Mouse (Mus musculus) spleen, adult 10 weeks (tissue): ENCODE results near the gene Hoxb6. TPM values are rescaled to one million over a fixed set of nuclear protein-coding genes. Genes with fewer than 3 reads are reported as not detected.

Experiments used
- polyA plus RNA-seq: library from polyadenylated mRNA; stranded (reverse); fragments of 350-450 nt; fragmentation: Illumina TruSeq; extraction: RNeasy Lipid Tissue Mini Kit (QIAGEN cat#74804); gene quantifications from one replicate; pipeline ENCODE4 v1.2.3, GENCODE M21; 2015; ENCODE audit warnings: low replicate concordance; ENCODE audit not compliant: insufficient read depth

Hoxb6 gene
- polyA plus RNA-seq, result 0.43 TPM

DNA sequence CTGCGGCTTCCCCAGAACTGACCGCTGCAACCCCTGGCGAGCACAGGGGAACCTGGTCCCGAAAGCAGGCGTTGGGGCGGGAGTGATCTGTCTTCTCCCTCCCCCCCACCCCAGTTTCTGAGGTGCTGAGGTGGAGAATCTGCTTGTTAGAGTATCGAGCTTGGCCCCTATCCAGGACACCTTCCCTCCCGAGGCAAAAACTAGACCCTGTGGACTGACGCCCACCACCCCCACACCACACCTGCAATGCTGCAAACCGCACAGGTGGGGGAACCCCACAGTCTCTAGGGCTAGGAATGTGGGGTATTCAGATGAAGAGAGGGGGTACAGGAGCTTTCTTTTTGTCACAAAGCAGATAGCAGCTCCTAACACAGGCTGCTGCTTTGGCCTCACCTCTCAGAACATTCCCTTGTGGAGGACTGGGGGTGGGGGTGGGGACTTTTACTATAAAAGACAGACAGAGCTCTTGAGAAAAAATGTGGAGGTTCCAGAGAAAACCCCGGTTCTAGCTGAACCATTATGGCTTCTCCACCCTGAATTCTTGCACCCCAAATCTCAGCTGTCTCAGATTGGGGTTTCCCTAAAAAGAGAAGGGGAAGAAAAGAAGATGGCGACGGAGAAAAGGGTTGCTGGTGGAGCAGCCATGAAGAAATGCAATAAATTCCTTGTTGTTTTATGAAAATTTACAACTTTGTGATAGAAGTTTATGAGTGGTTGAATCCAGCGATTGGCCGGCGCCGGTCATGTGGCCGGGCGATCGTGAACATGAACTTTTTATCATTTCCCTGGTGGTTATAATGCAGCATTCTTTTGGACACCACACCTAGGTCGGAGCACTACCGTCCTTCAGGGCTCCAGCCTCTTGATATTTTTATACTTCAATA is at the start of gene Hoxb6:
TSS of gene Hoxb6 (plus strand) at position 796 of the 884 bp plus-strand sequence.

DNA sequence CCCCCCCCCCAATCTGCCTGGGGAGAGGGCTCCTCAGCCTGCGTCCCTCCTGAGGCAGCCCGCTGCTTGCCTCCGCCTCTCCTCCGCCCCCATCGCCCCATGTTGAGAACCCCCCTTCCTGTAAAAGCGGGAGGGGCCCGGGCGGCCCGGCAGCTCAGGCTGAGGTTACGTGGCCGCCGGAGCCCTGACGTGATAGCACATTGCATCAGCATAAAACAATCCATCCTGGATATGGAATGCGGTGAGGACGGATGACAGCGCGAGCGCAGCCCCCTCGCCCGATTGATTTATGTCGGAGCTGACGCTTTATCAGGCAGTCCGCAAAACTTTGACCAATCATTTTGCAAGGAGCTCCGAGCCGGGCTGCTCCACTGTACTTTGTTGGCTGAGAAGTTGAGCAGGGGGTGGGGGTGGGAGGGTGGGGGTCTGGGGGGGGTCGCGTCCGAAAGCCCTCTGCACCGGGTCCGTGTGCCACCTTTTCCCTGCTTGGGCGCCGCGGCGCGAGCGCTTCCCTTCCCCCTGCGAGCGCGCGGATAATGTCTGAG is 21.2 kb upstream of the Hoxb6 start, which contains the start of gene Hoxb9:
TSS of gene Hoxb9 (plus strand) at position 462 of the 545 bp plus-strand sequence.

DNA sequence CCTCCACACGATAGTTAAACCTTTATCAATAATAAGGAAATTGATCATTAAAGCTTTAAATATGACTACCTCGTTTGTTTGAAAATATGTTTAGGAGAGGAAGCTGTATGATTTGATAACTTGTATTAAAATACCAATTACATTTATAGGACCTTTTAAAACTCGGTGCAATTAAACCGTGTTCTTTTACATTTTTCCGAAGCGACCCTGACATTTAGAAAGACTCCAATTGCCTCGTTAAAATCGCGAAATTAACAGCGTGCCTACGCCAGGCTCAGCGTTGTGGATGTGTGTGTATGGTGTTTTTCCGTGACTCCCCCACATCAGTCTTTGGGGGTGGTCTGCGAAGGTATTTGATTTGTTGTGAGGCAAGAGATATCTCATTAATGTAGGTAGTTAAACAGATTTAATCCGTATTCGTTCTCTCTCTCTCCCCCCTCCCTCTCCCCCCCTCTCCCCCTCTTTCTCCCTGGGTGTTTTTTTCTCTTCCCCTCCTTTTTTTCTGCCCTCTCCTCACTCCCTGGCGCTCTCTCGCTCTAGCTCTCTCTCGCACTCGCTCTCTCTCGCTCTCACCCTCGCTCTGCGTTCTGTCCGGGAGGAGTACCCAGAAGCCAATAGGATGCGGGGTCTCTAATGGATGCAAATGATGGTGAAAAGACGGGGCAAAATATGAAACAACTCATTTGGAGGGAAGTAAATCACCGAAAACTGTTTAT is 10.3 kb upstream of the Hoxb6 start, which contains the start of gene Hoxb8:
TSS of gene Hoxb8 (plus strand) at position 51 of the 716 bp plus-strand sequence.

DNA sequence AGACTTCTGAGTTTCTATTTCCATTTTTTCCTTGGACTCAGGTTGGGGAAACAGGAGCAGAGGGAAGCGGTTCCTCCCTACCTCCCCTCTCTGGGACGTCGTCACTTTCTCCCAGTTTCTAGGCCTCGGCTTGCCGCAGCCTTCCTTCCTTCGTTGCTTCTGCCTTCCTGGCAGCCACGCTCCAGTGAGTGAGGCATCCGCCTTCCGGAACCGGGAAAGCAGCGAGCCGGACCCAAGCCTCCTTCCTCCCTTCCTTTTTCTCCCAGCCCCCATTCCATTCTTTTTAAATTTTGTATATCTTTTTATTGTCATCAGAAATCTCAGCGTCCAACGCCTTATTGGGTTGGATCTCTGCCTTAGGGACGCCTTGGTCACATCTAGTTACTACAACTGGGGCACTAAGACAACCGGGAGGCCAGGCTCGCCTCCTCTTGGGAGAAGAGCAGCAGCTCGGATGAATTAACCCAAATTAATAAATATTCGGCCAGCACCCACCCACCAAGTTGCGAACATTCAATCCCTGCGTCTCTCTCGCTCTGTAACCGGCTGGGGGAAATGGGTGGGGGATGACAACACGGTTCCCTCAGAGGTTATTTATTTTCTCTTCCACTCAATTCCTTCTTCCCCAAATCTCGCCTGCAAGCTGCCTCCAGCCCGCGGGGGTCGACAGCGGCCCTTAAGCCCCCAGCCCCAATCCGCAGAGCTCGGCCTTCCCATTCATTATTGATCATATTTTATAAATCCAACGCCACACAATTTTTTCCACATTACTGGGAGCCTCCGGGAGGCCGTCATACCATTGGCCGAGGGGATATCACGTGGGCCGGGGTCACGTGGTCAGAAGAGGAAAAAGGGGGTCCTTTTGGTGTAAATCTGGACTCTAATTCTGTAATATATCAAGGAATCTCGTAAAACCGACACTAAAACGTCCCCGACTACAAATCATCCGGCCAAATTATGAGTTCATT is 6.2 kb upstream of the Hoxb6 start, which contains the start of gene Hoxb7:
TSS of gene Hoxb7 (plus strand) at position 853 of the 968 bp plus-strand sequence.

DNA sequence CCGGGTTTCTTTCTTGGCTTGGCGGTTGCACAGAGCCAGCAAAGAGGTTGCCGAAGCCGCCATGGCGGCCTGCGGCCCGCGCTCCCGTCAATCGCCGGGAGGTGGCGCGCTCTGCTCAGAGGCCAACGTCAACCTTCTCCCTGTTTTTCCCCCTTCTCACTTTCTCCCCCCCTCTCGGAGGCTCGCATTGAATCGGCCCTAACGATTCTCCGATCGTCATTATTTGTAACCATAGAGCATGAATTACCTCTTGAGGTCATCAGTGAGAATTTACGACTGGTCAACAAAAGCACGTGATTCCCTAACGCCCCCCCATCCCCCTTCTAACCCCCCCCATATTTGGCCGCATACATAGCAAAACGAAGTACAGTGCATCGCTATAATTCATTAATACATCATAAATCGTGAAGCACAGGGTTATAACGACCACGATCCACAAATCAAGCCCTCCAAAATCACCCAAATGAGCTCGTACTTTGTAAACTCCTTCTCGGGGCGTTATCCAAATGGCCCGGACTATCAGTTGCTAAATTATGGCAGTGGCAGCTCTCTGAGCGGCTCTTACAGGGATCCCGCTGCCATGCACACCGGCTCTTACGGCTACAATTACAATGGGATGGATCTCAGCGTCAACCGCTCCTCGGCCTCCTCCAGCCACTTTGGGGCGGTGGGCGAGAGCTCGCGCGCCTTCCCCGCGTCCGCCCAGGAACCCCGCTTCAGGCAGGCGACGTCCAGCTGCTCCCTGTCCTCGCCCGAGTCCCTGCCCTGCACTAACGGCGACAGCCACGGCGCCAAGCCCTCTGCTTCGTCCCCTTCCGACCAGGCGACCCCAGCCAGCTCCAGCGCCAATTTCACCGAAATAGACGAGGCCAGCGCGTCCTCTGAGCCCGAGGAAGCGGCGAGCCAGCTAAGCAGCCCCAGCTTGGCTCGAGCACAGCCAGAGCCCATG is 11.1 kb downstream of the Hoxb6 start, which contains the start of gene Hoxb5:
TSS of gene Hoxb5 (plus strand) at position 186 of the 949 bp plus-strand sequence.

DNA sequence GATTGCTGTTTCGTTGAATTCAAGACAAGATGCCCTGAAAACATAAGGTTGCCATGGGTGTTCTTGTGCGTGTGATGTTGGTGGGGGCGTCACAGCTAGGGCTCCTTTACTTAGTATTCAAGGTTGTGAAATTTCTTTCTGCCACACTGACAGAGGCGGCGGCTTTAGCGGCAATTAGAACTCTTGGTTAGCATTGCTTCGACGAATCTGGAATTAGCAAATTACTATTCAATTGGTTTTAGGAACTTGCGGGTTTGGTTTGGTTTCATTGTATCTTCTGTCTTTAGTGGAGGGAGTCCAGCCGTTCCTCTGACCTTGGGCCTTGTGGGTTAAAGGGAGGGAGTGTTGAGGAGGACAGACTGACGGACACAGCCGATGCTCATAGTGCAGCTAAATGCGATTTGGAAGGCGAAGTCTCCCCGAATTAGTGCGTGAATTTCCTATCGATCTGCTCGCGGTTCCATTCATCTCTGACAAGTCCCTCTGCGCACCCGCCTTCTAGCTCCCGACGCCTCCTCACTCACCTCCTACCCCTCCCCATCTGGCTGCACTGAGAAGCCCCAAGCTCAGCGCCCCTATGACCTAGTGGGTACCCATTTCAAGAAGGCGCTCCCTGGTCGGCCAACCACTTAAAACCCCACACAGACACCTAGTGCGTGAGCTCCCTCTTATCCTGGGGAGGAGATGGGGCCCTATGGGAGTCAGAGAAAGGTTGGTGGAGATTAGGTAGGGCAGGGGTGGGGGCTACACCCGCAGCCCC is 25.5 kb downstream of the Hoxb6 start, which contains the start of gene Hoxb4:
TSS of gene Hoxb4 (plus strand) at position 660 of the 760 bp plus-strand sequence.

DNA sequence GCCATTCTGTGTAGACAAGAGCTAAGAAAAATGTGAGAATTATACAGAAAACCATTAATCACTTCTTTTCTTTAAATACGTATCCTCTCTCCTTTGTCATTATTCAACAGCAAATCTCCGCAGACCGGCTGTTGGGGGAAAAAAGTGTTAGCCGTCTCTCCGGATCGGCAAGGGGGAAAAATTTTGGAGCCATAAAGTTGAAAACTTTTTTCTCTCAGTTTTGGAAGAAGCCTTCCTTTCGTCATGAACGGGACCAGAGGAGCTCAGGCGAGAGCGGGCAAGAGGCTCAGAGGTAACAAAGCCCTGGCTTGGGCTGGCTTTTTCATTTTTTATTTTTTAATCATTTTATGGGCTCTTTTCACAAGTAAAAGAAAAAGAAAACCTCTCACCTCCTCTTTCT is 30.9 kb downstream of the Hoxb6 start, which contains the start of gene Hoxb3:
TSS of gene Hoxb3 (plus strand) at position 173 of the 400 bp plus-strand sequence.

DNA sequence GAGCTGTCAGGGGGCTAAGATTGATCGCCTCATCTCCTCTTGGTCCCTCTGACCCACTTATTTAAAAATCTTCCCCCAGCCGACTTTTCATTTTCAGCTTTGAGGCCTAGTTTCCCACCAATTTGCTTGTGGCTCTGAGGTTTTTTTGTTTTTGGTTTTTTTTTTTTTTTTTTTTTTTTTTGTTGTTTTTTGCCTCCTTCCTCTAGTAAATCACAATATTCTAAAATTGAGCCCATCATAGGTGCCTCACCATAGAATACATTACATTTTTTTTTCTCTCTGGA is 58.0 kb downstream of the Hoxb6 start, which contains the start of gene Hoxb2:
TSS of gene Hoxb2 (plus strand) at position 185 of the 284 bp plus-strand sequence.

Other genes with a start within 250 kb of the Hoxb6 start
- 56.3 TPM for gene Ube2z, start 227.1 kb upstream of the Hoxb6 start, polyA plus RNA-seq
- 55.6 TPM for gene Atp5g1, start 216.8 kb upstream of the Hoxb6 start, polyA plus RNA-seq
- gene Calcoco2, start 180.5 kb upstream of the Hoxb6 start, polyA plus RNA-seq, result not detected
- gene Ttll6, start 158.7 kb upstream of the Hoxb6 start, polyA plus RNA-seq, result not detected
- not detected for gene Hoxb13, start 98.2 kb upstream of the Hoxb6 start, polyA plus RNA-seq
- gene Hoxb9, start 21.0 kb upstream of the Hoxb6 start, polyA plus RNA-seq, result 0.79 TPM
- gene Hoxb8, start 10.6 kb upstream of the Hoxb6 start, polyA plus RNA-seq, result 0.17 TPM
- 1.9 TPM for gene Hoxb7, start 5.9 kb upstream of the Hoxb6 start, polyA plus RNA-seq
- 0.37 TPM for gene Hoxb5, start 10.9 kb downstream of the Hoxb6 start, polyA plus RNA-seq
- 3.3 TPM for gene Hoxb4, start 25.8 kb downstream of the Hoxb6 start, polyA plus RNA-seq
- 1.9 TPM for gene Hoxb3, start 30.9 kb downstream of the Hoxb6 start, polyA plus RNA-seq
- gene Hoxb2, start 58.0 kb downstream of the Hoxb6 start, polyA plus RNA-seq, result 0.69 TPM
- not detected for gene Hoxb1, start 73.3 kb downstream of the Hoxb6 start, polyA plus RNA-seq
- 74.8 TPM for gene Skap1, start 172.1 kb downstream of the Hoxb6 start, polyA plus RNA-seq